In genomic region chr9:112071368-112071767, GRCm38 (mm10) we compare ENCODE assay signal across 10 mouse cellular contexts.
DNase-seq lines count a peak whose midpoint lies in the region; ATAC-seq and TF ChIP-seq lines count a peak whose summit lies in the region.
"Had no signal": no experiment of that assay in that cellular context is flagged by ENCODE, and none has a peak within 500 bp of the region (broad histone marks: within the 10 kb centered on the region; RNA-seq: fewer than 3 reads in every experiment).

No protein-coding gene starts in this region.

- no peak for DNase-seq in forebrain, postnatal 0 days
- no peak for DNase-seq in forebrain, embryonic 11.5 days (ENCODE audit: low spot score)
- peak; percentile 62 for DNase-seq in brain, embryonic 14.5 days (ENCODE audit: low read depth)
- DNase-seq in midbrain, embryonic 14.5 days, result peak; percentile 61
- no peak for DNase-seq in lung, postnatal 14 days
- no peak for DNase-seq in urinary bladder, postnatal 14 days (ENCODE audit: low spot score)
- DNase-seq: lung, adult 2 months had no signal

- TF ChIP-seq CTCF in forebrain, postnatal 0 days (IDR thresholded peaks at IDR 0.05; ENCODE audit: low read depth), result no peak
- no peak for TF ChIP-seq CTCF in brain, embryonic 14.5 days (IDR thresholded peaks at IDR 0.05; ENCODE audit: borderline replicate concordance, extremely low read depth, insufficient read depth, insufficient read length)

- TF ChIP-seq POLR2A in brain, embryonic 14.5 days (IDR thresholded peaks at IDR 0.05; ENCODE audit: borderline replicate concordance, extremely low read depth, insufficient read depth, insufficient read length, poor library complexity, severe bottlenecking), result no peak

- peaks cover 3% of the 10 kb centered on the region; the same call in 1 of the 2 replicates for H3K36me3 ChIP-seq in forebrain, postnatal 0 days (ENCODE audit: insufficient read depth)
- H3K36me3 ChIP-seq in forebrain, embryonic 11.5 days (ENCODE audit: control insufficient read depth, insufficient read depth, low read length), result no peaks in the 10 kb centered on the region
- no peaks in the 10 kb centered on the region for H3K36me3 ChIP-seq in heart, embryonic 12.5 days
- no peaks in the 10 kb centered on the region for H3K36me3 ChIP-seq in midbrain, embryonic 14.5 days (ENCODE audit: control insufficient read depth, insufficient read depth, low read length)
- H3K36me3 ChIP-seq: intestine, embryonic 15.5 days; limb, embryonic 12.5 days had no signal

- no peak overlapping the region for H3K9ac ChIP-seq in forebrain, postnatal 0 days
- no peak overlapping the region for H3K9ac ChIP-seq in forebrain, embryonic 11.5 days (ENCODE audit: low read length)
- H3K9ac ChIP-seq in heart, embryonic 12.5 days, result no peak overlapping the region
- no peak overlapping the region for H3K9ac ChIP-seq in midbrain, embryonic 14.5 days (replicated peaks; ENCODE audit: low read length)
- H3K9ac ChIP-seq: intestine, embryonic 15.5 days; limb, embryonic 12.5 days had no signal

- WGBS in forebrain, postnatal 0 days, result 29% methylated on average over 3 of the region's 3 CpGs
- 50% methylated on average over 3 of the region's 3 CpGs for WGBS in forebrain, embryonic 11.5 days
- 39% methylated on average over 3 of the region's 3 CpGs for WGBS in heart, embryonic 12.5 days
- WGBS in midbrain, embryonic 14.5 days, result 28% methylated on average over 3 of the region's 3 CpGs

- no peaks in the 10 kb centered on the region for H3K9me3 ChIP-seq in forebrain, postnatal 0 days (ENCODE audit: low read length)
- no peaks in the 10 kb centered on the region for H3K9me3 ChIP-seq in forebrain, embryonic 11.5 days (ENCODE audit: control insufficient read depth, low read length)
- no peaks in the 10 kb centered on the region for H3K9me3 ChIP-seq in heart, embryonic 12.5 days (replicated peaks)
- no peaks in the 10 kb centered on the region for H3K9me3 ChIP-seq in midbrain, embryonic 14.5 days (ENCODE audit: control insufficient read depth, low read length)
- H3K9me3 ChIP-seq: intestine, embryonic 15.5 days; limb, embryonic 12.5 days had no signal

- ATAC-seq in forebrain, postnatal 0 days, result 0 out of 2 replicates have a peak, but pooled peaks have one; percentile 21
- no peak for ATAC-seq in forebrain, embryonic 11.5 days (replicated peaks; ENCODE audit: low FRiP score)
- ATAC-seq in heart, embryonic 12.5 days (ENCODE audit: insufficient number of reproducible peaks, low FRiP score), result 0 out of 2 replicates have a peak, but pooled peaks have one; percentile 63
- no peak for ATAC-seq in midbrain, embryonic 14.5 days (ENCODE audit: low FRiP score, low TSS enrichment)
- ATAC-seq: intestine, embryonic 15.5 days had no signal

- peaks cover 18% of the 10 kb centered on the region; the same call in 1 of the 2 replicates for H3K4me1 ChIP-seq in forebrain, postnatal 0 days (ENCODE audit: insufficient read depth)
- 0 out of 2 replicates have a peak, but pooled peaks cover 3% of the 10 kb centered on the region for H3K4me1 ChIP-seq in forebrain, embryonic 11.5 days (replicated peaks; ENCODE audit: control insufficient read depth, insufficient read depth, low read length)
- H3K4me1 ChIP-seq in heart, embryonic 12.5 days (replicated peaks), result peaks cover 15% of the 10 kb centered on the region
- H3K4me1 ChIP-seq in midbrain, embryonic 14.5 days (ENCODE audit: control insufficient read depth, insufficient read depth, low read length), result peaks cover 31% of the 10 kb centered on the region
- H3K4me1 ChIP-seq: intestine, embryonic 15.5 days; limb, embryonic 12.5 days had no signal

- no peak overlapping the region for H3K4me3 ChIP-seq in forebrain, postnatal 0 days (ENCODE audit: low read depth, low read length)
- no peak overlapping the region for H3K4me3 ChIP-seq in forebrain, embryonic 11.5 days (ENCODE audit: low read depth, low read length)
- H3K4me3 ChIP-seq in heart, embryonic 12.5 days, result no peak overlapping the region
- no peak overlapping the region for H3K4me3 ChIP-seq in midbrain, embryonic 14.5 days (replicated peaks; ENCODE audit: low read depth, low read length)
- H3K4me3 ChIP-seq: intestine, embryonic 15.5 days; limb, embryonic 12.5 days had no signal

- H3K27me3 ChIP-seq in forebrain, postnatal 0 days (ENCODE audit: insufficient read depth, low read length), result no peaks in the 10 kb centered on the region
- H3K27me3 ChIP-seq in forebrain, embryonic 11.5 days (ENCODE audit: control insufficient read depth, insufficient read depth, low read length), result no peaks in the 10 kb centered on the region
- no peaks in the 10 kb centered on the region for H3K27me3 ChIP-seq in heart, embryonic 12.5 days (replicated peaks)
- no peaks in the 10 kb centered on the region for H3K27me3 ChIP-seq in midbrain, embryonic 14.5 days (ENCODE audit: control insufficient read depth, insufficient read depth, low read length)
- H3K27me3 ChIP-seq: intestine, embryonic 15.5 days; limb, embryonic 12.5 days had no signal

- no peak overlapping the region for H3K4me2 ChIP-seq in forebrain, postnatal 0 days (ENCODE audit: low read depth)
- no peak overlapping the region for H3K4me2 ChIP-seq in forebrain, embryonic 11.5 days (ENCODE audit: low read depth, low read length, severe bottlenecking)
- H3K4me2 ChIP-seq in heart, embryonic 12.5 days, result peak overlapping the region; percentile 33
- H3K4me2 ChIP-seq in midbrain, embryonic 14.5 days (ENCODE audit: low read length), result no peak overlapping the region
- H3K4me2 ChIP-seq: intestine, embryonic 15.5 days; limb, embryonic 12.5 days had no signal

- no peak overlapping the region for H3K27ac ChIP-seq in forebrain, postnatal 0 days (ENCODE audit: low read depth, low read length)
- H3K27ac ChIP-seq in forebrain, embryonic 11.5 days (ENCODE audit: low read depth, low read length), result no peak overlapping the region
- H3K27ac ChIP-seq in heart, embryonic 12.5 days (ENCODE audit: poor library complexity, severe bottlenecking), result peak overlapping the region; percentile 84
- H3K27ac ChIP-seq in midbrain, embryonic 14.5 days (replicated peaks; ENCODE audit: low read depth, low read length), result peak overlapping the region; percentile 71
- H3K27ac ChIP-seq: intestine, embryonic 15.5 days; limb, embryonic 12.5 days had no signal

Comparison
In these comparisons a context has a peak if more than half of its experiments do, and no peak if none do; other contexts are left out.
1. ATAC-seq: peak in forebrain, postnatal 0 days (single experiment) and heart, embryonic 12.5 days (single experiment); none in forebrain, embryonic 11.5 days (single experiment) and midbrain, embryonic 14.5 days (single experiment).
2. DNase-seq: peak in brain, embryonic 14.5 days (single experiment) and midbrain, embryonic 14.5 days (single experiment); none in forebrain, postnatal 0 days (single experiment), forebrain, embryonic 11.5 days (single experiment), lung, postnatal 14 days (single experiment) and urinary bladder, postnatal 14 days (single experiment).
3. H3K27ac ChIP-seq: peak in heart, embryonic 12.5 days (single experiment) and midbrain, embryonic 14.5 days (single experiment); none in forebrain, postnatal 0 days (single experiment) and forebrain, embryonic 11.5 days (single experiment).